Mouse (Mus musculus): ENCODE measurements at regions not wholly inside any gene's neighbourhood (a gene's known extent, or its start where the extent isn't known, plus 50 kb on each side); places are given as distances from the start of the nearest gene placed in this dataset.
A peak's percentile ranks its signal among the peaks of the same experiment; 100 is the strongest.

DNA sequence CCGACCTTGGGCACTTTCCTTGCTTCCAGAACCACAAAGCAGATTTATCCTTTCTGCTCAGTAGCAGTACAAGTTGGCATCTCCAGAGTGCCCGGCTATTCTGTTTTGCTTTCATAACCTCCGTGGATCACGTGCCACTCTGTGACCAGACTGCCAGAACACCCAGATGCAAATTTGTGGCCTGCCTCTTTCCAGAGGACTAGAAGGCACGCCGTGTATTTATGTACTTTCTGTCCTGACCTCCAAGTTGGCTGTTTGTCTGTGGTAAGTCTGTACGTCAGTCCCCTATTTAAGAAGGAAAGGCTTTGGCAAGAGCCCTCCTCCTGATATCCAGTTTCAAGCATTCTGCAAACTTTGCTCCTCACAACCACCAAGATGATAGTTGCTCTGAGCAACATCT lies 319.6 kb upstream of the Dynlrb2 start:
- no peak for ATAC-seq (ENCODE audit: low FRiP score)
- no peak overlapping the region for H3K27ac ChIP-seq
- 88% methylated on average over 7 of the region's 7 CpGs for WGBS
- H3K4me1 ChIP-seq: 0 out of 2 replicates have a peak, but pooled peaks cover 5% of the 10 kb centered on the region
- H3K4me2 ChIP-seq: no peak overlapping the region
- H3K9me3 ChIP-seq: no peaks in the 10 kb centered on the region
- H3K36me3 ChIP-seq (replicated peaks): no peaks in the 10 kb centered on the region
- no peaks in the 10 kb centered on the region for H3K27me3 ChIP-seq
- H3K9ac ChIP-seq: no peak overlapping the region
- no peak overlapping the region for H3K4me3 ChIP-seq (replicated peaks)

DNA sequence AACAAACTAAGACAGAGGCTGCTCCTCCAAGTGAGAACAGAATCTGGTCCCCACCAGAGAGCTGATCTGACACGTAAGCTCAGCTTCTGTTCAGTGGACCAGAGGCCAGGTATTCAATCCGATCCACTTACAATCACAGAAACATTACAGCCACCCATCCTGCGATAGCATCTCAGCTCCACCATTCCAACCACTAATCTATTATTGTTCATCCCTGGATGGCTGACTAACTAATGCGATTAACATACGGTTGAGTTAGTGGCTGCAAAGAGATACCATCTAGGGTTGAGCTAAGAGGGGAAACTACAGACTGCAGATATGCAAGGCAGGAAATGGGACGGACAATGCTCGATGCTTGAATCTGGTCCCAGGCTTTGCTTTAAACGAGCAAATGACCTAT lies 320.5 kb upstream of the Dynlrb2 start:
- 69% methylated on average over 8 of the region's 8 CpGs for WGBS
- Histone ChIP-seq H3K4me3 (replicated peaks) (no peak overlapping the region), H3K36me3 (replicated peaks) (no peaks in the 10 kb centered on the region), H3K9me3 (no peaks in the 10 kb centered on the region), H3K27ac (no peak overlapping the region), H3K27me3 (no peaks in the 10 kb centered on the region), H3K4me1 (0 out of 2 replicates have a peak, but pooled peaks cover 5% of the 10 kb centered on the region), H3K4me2 (no peak overlapping the region), H3K9ac (no peak overlapping the region)
- ATAC-seq (ENCODE audit: low FRiP score): no peak

DNA sequence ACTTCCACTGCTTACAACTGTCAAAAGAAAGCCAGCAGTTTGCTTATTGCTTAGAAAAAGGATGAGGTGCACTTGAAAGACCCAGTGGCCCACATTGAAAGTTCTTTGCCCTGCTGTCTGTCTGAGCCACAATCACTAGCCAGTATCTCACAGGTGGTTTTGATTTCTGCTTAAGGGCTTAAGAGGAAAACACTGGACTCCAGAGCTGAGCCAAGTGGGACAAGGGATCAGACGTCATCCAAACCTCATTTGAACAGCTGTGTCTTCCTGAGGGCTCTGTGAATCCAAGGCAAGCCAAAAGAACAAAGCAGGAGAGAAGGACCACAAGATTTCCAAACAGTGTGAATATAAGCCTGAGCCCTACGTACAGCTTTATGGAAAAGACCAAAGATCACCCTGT lies 326.8 kb upstream of the Dynlrb2 start:
- H3K9me3 ChIP-seq: no peaks in the 10 kb centered on the region
- no peak overlapping the region for H3K27ac ChIP-seq
- no peak for ATAC-seq (ENCODE audit: low FRiP score)
- H3K9ac ChIP-seq: no peak overlapping the region
- no peaks in the 10 kb centered on the region for H3K4me1 ChIP-seq
- 77% methylated on average over 2 of the region's 2 CpGs for WGBS
- no peaks in the 10 kb centered on the region for H3K36me3 ChIP-seq (replicated peaks)
- no peaks in the 10 kb centered on the region for H3K27me3 ChIP-seq
- H3K4me2 ChIP-seq: no peak overlapping the region
- no peak overlapping the region for H3K4me3 ChIP-seq (replicated peaks)

DNA sequence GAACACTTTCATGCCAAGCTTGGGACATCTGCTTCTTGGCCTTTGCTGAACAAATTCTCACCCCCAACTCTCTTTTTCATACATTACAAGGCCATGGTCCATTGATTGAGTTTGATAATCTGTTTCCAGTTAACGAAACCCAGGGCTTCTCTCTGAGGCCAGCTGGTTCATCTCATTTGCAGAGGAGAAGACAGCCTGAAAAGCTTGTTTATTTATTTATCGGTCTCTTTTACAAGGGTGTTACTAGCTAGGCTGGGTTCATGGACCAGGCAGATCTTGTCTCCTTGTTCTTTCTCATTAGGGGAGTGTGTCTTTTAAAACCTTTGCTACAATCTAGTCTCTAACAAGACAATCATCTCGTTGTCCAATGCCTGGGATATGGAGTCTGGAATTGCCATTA lies 329.9 kb upstream of the Dynlrb2 start:
- Histone ChIP-seq H3K4me2 (no peak overlapping the region), H3K4me3 (replicated peaks) (no peak overlapping the region), H3K4me1 (no peaks in the 10 kb centered on the region), H3K9me3 (no peaks in the 10 kb centered on the region), H3K36me3 (replicated peaks) (no peaks in the 10 kb centered on the region), H3K27me3 (no peaks in the 10 kb centered on the region), H3K9ac (no peak overlapping the region), H3K27ac (no peak overlapping the region)
- no peak for ATAC-seq (ENCODE audit: low FRiP score)
- WGBS: 68% methylated on average over 3 of the region's 3 CpGs

DNA sequence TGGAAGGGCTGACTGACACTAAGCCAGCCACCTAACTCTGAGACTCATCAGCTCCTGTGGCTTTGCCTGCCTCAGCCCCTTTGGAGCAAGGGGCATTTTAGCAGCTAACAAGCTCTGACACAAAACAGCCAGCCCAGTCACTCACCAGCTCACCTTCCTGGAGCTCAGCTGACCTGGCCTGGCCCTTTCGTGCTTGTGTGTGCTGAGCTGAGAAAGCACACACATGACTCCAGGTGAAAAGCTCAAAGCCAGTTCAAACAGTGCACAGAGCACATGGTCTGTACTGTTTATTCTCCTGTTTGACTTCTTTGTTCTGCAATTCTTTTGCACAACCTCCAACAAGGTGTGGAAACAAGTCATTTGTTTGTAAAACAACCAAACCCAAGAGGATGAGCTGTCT lies 330.8 kb upstream of the Dynlrb2 start:
- Histone ChIP-seq H3K36me3 (replicated peaks) (no peaks in the 10 kb centered on the region), H3K4me2 (no peak overlapping the region), H3K4me1 (no peaks in the 10 kb centered on the region), H3K27ac (no peak overlapping the region), H3K9ac (no peak overlapping the region), H3K4me3 (replicated peaks) (no peak overlapping the region), H3K27me3 (no peaks in the 10 kb centered on the region), H3K9me3 (no peaks in the 10 kb centered on the region)
- WGBS: 70% methylated on average over 1 of the region's 1 CpGs
- no peak for ATAC-seq (ENCODE audit: low FRiP score)

DNA sequence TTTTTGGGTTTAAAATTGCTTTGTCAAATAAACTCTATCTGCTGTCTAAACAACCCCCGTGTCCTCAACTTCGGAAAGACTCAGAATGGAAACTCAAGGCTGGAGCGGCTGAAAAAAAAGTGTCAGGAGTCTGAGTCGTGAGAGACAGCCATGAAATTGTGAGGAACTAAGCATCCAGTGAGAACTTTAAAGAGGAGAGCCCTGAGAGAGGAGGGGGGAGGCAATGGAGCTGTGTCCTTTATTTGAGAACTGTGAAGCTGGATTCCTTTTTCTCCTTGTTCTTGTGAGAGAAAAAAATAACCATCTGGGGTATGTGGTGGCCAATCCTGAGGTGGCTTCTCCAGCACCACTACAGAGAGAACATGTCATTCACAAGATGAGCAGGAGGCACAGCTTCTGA lies 336.9 kb upstream of the Dynlrb2 start:
- no peaks in the 10 kb centered on the region for H3K9me3 ChIP-seq
- no peaks in the 10 kb centered on the region for H3K36me3 ChIP-seq (replicated peaks)
- no peak overlapping the region for H3K4me3 ChIP-seq (replicated peaks)
- 72% methylated on average over 4 of the region's 4 CpGs for WGBS
- no peaks in the 10 kb centered on the region for H3K27me3 ChIP-seq
- no peak overlapping the region for H3K27ac ChIP-seq
- H3K4me2 ChIP-seq: no peak overlapping the region
- H3K4me1 ChIP-seq: peaks cover 7% of the 10 kb centered on the region
- ATAC-seq (ENCODE audit: low FRiP score): no peak
- H3K9ac ChIP-seq: no peak overlapping the region

DNA sequence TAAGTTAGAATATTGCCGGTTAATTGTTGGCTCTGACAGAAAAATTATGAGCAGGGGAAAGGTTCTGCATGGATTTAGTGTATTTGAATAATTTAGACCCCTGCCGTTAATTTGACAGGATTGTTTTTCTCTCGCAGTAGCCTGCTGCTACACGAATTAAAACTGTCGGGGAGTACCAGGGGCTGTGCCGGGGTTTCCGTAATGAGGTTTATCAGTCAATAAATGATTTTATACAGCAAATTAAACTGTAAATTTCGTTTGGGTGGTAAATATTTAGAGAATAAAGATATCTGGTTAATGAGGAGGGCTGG lies 339.8 kb upstream of the Dynlrb2 start:
- WGBS: 11% methylated on average over 8 of the region's 8 CpGs
- Histone ChIP-seq H3K4me2 (peak overlapping the region; percentile 29), H3K4me1 (peaks cover 13% of the 10 kb centered on the region), H3K36me3 (replicated peaks) (no peaks in the 10 kb centered on the region), H3K4me3 (replicated peaks) (no peak overlapping the region), H3K27ac (peak overlapping the region; percentile 56), H3K27me3 (no peaks in the 10 kb centered on the region), H3K9ac (no peak overlapping the region), H3K9me3 (no peaks in the 10 kb centered on the region)
- ATAC-seq (ENCODE audit: low FRiP score): 0 out of 2 replicates have a peak, but pooled peaks have one; percentile 17

DNA sequence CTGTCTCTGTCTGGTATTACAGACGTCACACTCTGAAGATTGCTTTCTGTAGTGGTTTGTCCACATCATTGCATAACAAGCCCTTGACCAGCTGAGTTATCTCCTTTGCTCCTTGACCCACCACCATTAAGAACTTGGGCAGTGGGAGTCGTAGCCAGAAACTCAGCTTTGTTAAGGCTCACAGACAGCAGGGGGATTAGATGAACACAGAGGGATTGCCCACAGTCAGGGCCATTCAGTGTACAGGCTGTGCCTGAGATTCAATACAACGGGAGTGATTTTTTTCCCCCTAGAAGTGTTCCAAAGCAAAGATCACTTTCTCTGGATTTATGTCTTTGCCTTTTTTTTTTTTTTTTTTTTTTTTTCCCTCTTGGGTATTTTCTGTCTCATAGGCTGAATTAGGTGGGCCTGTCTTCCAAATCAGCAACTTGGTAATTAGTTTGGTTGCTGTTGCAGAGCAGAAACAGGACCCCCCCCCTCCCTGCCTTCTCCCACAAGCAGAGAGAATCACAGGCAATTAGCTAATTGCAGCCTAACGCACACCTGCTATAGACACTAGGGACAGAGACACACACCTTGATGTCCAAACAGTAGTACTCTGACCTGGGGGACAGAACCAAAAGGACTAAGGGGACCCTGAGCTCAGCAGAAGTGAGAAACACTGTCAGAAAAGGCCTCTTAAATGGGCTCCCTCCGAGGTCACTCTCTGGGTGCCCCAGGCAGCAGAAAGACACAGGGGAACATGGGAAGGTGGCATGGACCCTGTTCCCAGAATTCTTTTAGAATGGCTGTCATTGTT lies 340.4 kb upstream of the Dynlrb2 start:
- ATAC-seq (ENCODE audit: low FRiP score): peak; percentile 64; the same call in 1 of the 2 replicates

DNA sequence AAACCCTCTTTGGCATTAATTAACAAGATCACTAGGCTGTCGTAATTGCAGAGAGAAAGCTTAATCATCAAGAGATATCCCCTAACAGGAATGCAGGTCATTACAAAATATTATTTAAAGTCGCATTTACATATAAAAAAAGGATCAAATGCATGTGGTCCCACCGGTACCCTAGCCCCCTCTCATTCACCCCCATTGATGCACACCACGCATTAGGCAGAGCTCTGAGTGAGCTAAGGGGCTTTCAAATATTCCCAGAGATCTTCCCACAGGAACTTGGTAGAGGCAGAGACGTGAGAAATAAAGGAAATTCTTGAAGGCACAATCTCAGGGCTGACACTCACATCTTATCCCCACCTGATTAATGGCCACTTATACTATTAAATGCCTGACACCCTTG lies 343.8 kb upstream of the Dynlrb2 start:
- H3K9ac ChIP-seq: no peak overlapping the region
- H3K4me3 ChIP-seq (replicated peaks): no peak overlapping the region
- H3K36me3 ChIP-seq (replicated peaks): no peaks in the 10 kb centered on the region
- no peaks in the 10 kb centered on the region for H3K9me3 ChIP-seq
- WGBS: 43% methylated on average over 5 of the region's 5 CpGs
- H3K27ac ChIP-seq: no peak overlapping the region
- ATAC-seq (ENCODE audit: low FRiP score): 0 out of 2 replicates have a peak, but pooled peaks have one; percentile 51
- H3K27me3 ChIP-seq: no peaks in the 10 kb centered on the region
- peaks cover 13% of the 10 kb centered on the region for H3K4me1 ChIP-seq
- H3K4me2 ChIP-seq: no peak overlapping the region

More for the DNA sequence above, 340.4 kb upstream of the Dynlrb2 start:
- H3K4me2 ChIP-seq: peak overlapping the region; percentile 29
- H3K4me3 ChIP-seq (replicated peaks): no peak overlapping the region
- WGBS: 19% methylated on average over 5 of the region's 5 CpGs
- H3K9ac ChIP-seq: no peak overlapping the region
- H3K36me3 ChIP-seq (replicated peaks): no peaks in the 10 kb centered on the region
- no peaks in the 10 kb centered on the region for H3K9me3 ChIP-seq
- H3K27ac ChIP-seq: peak overlapping the region; percentile 56
- peaks cover 13% of the 10 kb centered on the region for H3K4me1 ChIP-seq
- no peaks in the 10 kb centered on the region for H3K27me3 ChIP-seq

DNA sequence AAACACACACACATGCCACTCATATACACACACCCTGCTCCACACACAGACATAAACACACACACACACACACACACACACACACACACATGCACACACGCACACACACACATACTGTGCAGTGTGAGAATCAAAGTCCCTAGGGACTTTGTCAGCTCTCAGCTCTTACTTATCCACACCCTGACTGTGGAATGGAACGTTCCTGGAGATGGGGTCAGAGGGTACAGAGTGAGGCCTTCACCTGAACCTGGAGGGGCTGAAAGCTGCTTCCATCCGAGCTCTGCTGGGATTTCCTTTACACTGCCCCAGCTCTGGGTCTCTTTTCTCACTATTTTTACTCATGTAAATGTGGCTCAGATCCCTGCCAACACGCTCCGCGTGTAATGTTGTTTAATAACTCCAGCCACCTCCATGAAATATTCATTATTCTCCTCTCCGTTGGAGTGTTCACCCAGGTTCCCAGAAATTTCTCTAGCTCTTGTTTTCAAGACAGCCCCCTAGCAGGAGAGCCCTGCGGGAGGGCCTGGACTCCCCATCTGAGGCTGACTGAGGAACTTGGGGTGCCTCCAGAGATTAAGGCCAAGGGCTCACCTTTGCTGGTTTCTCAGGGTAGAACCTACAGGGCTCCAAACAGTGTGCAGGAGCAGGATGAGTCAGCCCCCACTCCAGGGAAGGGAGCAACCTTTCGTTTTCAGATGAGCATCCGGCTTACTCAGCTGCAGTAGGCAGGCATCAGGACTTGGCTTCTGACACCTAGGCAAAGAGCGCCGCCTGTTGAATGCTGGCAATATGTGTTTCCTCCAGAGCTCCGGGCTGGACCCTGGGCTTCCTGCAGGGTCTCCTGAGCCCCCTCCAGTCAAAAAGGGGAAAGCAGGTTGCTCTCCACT lies 360.8 kb upstream of the Dynlrb2 start:
- H3K4me2 ChIP-seq: no peak overlapping the region
- H3K4me1 ChIP-seq: 0 out of 2 replicates have a peak, but pooled peaks cover 3% of the 10 kb centered on the region
- H3K4me3 ChIP-seq (replicated peaks): no peak overlapping the region
- 0 out of 2 replicates have a peak, but pooled peaks cover 2% of the 10 kb centered on the region for H3K27me3 ChIP-seq
- WGBS: 48% methylated on average over 13 of the region's 13 CpGs
- no peak overlapping the region for H3K27ac ChIP-seq
- no peak for ATAC-seq (ENCODE audit: low FRiP score)
- H3K9me3 ChIP-seq: no peaks in the 10 kb centered on the region
- no peaks in the 10 kb centered on the region for H3K36me3 ChIP-seq (replicated peaks)
- H3K9ac ChIP-seq: no peak overlapping the region

DNA sequence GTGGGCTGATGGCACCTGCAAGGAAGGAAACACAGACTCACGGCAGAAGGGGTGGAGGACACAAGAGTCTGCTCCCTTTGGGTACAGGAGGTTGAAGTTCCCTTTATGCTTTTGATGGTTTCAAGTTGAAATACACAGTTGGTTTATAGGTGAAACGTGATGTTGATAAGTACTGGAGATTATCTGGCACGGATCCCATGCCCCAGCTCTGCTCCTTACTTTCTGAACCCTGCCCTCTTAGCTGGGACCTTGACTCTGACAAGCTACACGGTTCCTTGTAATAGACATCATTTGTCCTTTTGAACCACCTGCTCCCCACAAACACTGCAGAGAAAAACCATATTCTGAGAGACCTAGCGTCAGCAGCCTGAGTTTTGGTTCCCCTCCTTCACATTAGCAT lies 363.4 kb upstream of the Dynlrb2 start:
- Histone ChIP-seq H3K4me2 (no peak overlapping the region), H3K36me3 (replicated peaks) (no peaks in the 10 kb centered on the region), H3K4me1 (0 out of 2 replicates have a peak, but pooled peaks cover 3% of the 10 kb centered on the region), H3K4me3 (replicated peaks) (no peak overlapping the region), H3K27me3 (0 out of 2 replicates have a peak, but pooled peaks cover 2% of the 10 kb centered on the region), H3K27ac (no peak overlapping the region), H3K9me3 (no peaks in the 10 kb centered on the region), H3K9ac (no peak overlapping the region)
- WGBS: 87% methylated on average over 5 of the region's 5 CpGs
- ATAC-seq (ENCODE audit: low FRiP score): no peak

DNA sequence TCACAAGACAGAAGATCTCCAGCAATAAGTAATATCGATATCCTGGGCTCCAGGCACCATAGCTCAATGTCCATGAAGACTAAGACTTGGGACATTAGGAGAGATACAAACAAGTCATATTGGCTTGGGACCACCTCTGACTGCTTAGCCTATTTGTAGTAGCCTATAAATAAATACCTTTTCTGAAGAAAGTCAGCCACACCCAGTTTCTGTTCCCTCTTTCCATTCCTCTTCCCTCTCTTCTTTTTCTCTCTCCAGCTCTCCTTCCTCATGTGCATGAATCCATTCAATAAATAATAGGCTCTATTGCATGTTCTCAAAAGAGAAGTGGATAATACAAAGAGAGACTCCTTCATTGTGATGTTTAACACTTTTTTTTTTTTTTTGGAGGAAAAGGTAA lies 364.8 kb upstream of the Dynlrb2 start:
- WGBS: 92% methylated on average over 1 of the region's 1 CpGs
- H3K4me3 ChIP-seq (replicated peaks): no peak overlapping the region

More for the DNA sequence above, 364.8 kb upstream of the Dynlrb2 start:
- Histone ChIP-seq H3K4me1 (0 out of 2 replicates have a peak, but pooled peaks cover 3% of the 10 kb centered on the region), H3K27ac (no peak overlapping the region), H3K36me3 (replicated peaks) (no peaks in the 10 kb centered on the region), H3K9ac (no peak overlapping the region), H3K9me3 (no peaks in the 10 kb centered on the region), H3K4me2 (no peak overlapping the region), H3K27me3 (0 out of 2 replicates have a peak, but pooled peaks cover 2% of the 10 kb centered on the region)
- no peak for ATAC-seq (ENCODE audit: low FRiP score)
